Mouse (Mus musculus): ENCODE measurements around the gene Tbc1d17. TPM values are rescaled to one million over a fixed set of nuclear protein-coding genes. Genes with fewer than 3 reads are reported as not detected.

The Tbc1d17 gene
- polyA plus RNA-seq, 1 experiment from 2014 or later = 108 TPM

DNA sequence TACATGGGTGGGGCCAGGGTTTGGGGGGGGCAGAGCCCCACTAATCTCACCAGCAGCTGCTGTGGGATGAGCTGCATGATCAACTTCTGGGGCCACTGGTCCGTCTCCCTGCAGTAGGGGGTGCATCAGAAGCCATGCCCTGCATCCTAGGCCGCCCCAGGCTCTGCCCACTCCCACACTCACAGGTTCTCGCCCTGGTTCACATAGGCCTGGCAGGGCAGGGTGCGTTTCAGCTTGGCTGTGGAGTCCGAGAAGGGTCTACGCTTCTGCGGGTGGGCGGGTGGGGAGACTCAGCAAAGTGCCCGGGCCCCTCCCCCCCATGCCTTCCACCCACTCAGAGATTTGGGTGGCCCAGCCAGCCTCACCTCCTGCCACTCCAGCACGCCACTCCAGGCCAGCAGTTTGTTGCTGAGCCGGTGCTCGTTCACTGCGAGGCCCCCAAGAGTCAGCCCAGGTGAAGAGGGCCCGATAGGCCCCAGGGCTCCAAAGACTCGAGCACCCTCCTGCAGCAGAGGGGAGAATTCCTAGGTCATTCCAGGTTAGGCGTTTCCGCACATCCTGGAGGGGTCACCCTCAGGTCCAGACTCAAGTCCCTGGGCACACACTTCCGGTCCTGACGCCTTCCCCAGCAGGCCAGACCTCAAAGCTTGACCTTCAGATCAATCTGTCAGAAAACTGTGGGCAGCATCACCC lies 18.3 kb upstream of the Tbc1d17 start:
- Histone ChIP-seq H3K36me3 (peaks cover 44% of the 10 kb centered on the region), H3K4me1 (replicated peaks) (peaks cover 57% of the 10 kb centered on the region), H3K4me2 (peak overlapping the region; percentile 98), H3K4me3 (peak overlapping the region; percentile 93), H3K9ac (peak overlapping the region; percentile 99), H3K9me3 (no peaks in the 10 kb centered on the region), H3K27me3 (no peaks in the 10 kb centered on the region), H3K27ac (peak overlapping the region; percentile 30; the same call in 1 of the 2 replicates)
- no peak for ATAC-seq (ENCODE audit: low FRiP score)
- WGBS = 79% methylated on average over 19 of the region's 19 CpGs

DNA sequence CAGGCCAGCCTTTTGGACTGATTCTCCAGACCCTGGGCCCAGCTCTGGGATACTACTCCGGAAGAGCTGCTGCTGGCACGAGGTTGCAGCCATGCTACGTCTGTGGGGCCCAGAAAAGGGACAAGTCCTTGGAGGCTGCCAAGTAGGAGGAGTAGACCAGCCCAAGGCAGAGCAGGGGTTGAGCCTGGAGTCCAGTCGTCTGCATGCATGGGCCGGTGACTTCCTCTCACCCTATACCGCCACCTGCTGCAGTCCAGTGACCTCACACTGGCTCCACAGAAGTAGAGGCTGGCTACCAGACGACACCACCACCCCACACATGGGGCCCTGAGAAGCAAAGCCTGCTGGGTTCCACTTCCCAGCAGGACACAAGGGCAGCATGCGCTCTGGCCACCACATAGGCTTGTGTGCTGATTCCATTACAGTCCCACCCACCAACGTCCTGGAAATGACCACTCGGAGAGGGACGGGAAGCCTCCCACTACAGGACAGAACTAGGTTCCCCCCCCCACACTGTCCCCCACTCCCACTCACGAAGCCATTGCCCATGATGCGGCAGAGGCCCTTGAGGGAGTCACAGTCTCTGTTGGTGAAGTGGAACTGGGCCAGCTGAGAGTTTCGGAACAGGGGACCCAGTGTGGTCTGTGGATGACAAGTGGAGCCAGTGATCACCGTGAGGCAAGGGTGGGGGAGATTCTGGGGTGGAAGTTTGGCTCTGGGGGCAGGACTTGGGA lies 17.6 kb upstream of the Tbc1d17 start:
- 58% methylated on average over 15 of the region's 15 CpGs for WGBS
- ATAC-seq (ENCODE audit: low FRiP score) = no peak
- no peaks in the 10 kb centered on the region for H3K27me3 ChIP-seq
- H3K4me2 ChIP-seq = peak overlapping the region; percentile 98
- H3K4me3 ChIP-seq = peak overlapping the region; percentile 93
- peak overlapping the region; percentile 67 for H3K27ac ChIP-seq
- peak overlapping the region; percentile 99 for H3K9ac ChIP-seq
- H3K36me3 ChIP-seq = peaks cover 51% of the 10 kb centered on the region
- no peaks in the 10 kb centered on the region for H3K9me3 ChIP-seq
- H3K4me1 ChIP-seq (replicated peaks) = peaks cover 58% of the 10 kb centered on the region

DNA sequence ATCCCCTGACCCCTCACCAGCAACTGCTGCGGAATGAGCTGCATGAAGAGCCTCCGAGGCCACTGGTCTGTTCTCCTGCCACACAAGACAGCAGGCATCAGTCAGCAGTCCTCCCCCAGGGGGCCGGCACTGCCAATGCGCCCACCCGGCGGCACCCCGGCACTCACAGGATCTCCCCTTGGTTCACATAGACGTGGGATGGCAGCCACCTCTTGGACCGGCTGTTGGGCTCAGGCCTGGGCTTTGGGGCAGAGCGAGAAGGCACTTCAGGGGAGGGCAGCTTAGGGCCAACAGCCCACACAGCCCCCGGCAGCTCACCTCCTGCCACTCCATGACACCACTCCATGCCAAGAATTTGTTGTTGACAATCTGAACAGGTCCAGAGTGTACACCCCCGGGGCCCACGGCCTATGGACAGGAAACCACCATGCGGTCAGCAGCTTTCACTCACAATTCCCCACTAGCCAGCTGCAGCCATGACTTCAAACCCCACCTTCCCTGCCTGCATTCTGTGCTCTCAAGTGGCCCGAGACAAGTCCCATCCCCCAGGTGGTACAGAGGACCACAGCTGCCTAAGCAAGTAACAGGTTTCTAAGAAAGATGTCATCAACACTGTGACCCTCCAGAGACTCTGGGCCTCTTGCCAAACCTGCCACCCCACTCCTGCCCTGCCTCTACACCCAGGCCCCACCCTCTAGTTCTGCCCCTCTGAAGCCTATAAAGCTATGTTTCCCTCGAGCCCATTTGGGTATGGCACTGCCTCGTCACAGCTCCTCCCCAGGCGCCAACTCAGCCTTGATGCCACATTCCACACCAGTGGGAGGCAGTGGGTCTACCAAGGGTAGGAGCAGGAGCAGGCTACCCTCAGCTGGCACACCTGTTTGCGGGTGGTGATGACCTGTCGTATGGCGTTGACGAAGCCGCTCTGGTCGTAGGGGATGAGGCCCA lies 16.0 kb upstream of the Tbc1d17 start:
- Histone ChIP-seq H3K4me2 (peak overlapping the region; percentile 98; the same call in 1 of the 2 replicates), H3K27me3 (no peaks in the 10 kb centered on the region), H3K36me3 (peaks cover 60% of the 10 kb centered on the region), H3K9me3 (no peaks in the 10 kb centered on the region), H3K4me3 (no peak overlapping the region), H3K9ac (peak overlapping the region; percentile 35; the same call in 1 of the 2 replicates), H3K4me1 (replicated peaks) (peaks cover 64% of the 10 kb centered on the region), H3K27ac (0 out of 2 replicates have a peak overlapping the region, but pooled peaks have one; percentile 67)
- WGBS = 88% methylated on average over 24 of the region's 24 CpGs
- no peak for ATAC-seq (ENCODE audit: low FRiP score)

DNA sequence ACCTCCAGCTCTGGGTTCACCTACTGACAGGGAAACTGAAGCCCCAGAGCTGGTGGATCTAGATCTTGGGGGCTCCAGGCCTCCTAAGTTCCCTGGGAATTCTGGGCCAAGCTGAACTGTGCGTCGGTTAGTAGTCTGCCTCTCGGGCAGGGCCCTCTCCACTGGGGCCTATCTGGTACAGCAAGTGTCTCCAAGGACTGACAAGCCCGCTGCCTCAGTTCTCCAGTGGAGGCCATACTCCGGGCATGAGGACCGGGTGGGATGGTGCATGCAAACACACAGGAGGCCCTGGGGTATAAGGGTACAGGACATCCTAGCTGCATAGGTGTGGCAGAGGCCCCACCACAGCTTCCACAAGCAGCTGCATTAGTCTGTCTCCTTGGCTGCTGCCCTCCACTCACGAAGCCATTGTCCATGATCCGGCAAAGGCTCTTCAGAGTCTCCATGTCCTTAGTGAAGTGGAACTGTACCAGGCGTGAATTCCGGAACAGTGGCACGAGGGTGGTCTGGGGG lies 15.2 kb upstream of the Tbc1d17 start:
- Histone ChIP-seq H3K36me3 (peaks cover 66% of the 10 kb centered on the region), H3K4me2 (no peak overlapping the region), H3K4me1 (replicated peaks) (peaks cover 72% of the 10 kb centered on the region), H3K9ac (no peak overlapping the region), H3K9me3 (no peaks in the 10 kb centered on the region), H3K27me3 (no peaks in the 10 kb centered on the region), H3K4me3 (no peak overlapping the region), H3K27ac (no peak overlapping the region)
- WGBS = 89% methylated on average over 11 of the region's 11 CpGs
- ATAC-seq (ENCODE audit: low FRiP score) = no peak

DNA sequence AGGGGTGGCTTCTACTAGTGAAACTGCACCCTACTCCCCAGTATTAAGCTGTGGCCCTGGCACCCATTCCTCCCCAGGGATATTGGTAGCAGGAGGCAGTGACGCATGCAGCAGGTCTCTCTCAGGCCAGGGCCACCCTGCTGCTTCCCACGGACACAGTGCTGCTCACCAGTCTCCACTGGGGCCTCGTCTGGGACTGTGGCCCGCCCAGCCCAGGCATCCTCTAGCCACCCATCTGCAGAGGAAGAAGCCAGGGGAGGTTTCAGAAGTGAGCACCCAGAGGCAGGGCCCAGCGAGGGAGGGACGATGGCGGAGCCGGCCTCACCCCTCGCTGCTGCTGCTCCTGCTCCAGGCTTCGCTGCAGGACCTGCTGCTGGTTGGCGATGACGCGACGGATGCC lies 14.3 kb upstream of the Tbc1d17 start:
- WGBS = 88% methylated on average over 14 of the region's 14 CpGs
- H3K36me3 ChIP-seq = peaks cover 66% of the 10 kb centered on the region
- H3K27ac ChIP-seq = no peak overlapping the region
- ATAC-seq (ENCODE audit: low FRiP score) = no peak
- H3K9me3 ChIP-seq = no peaks in the 10 kb centered on the region
- no peak overlapping the region for H3K4me2 ChIP-seq
- no peak overlapping the region; the same call in 1 of the 2 replicates for H3K4me3 ChIP-seq
- H3K27me3 ChIP-seq = no peaks in the 10 kb centered on the region
- no peak overlapping the region for H3K9ac ChIP-seq
- peaks cover 75% of the 10 kb centered on the region for H3K4me1 ChIP-seq (replicated peaks)

DNA sequence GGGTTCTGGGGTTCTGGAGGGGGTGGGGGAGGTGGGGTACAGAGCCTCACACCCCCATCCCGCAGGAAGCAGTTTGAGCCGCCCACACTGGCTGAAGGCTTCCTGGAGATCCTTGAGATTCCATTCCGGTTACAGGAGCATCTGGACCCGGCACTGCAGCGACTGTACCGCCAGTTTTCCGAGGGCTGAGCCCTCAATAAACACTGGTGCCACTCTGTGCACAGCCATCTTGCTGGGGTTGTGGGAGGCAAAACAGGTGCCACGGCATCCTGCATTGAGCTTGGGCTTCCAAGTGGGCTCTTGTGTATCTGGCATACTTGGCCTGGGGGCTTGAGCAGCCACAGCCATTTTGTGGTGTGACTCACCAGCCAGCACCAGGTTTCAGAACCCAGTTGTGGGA lies 13.6 kb upstream of the Tbc1d17 start:
- H3K9me3 ChIP-seq = no peaks in the 10 kb centered on the region
- no peaks in the 10 kb centered on the region for H3K27me3 ChIP-seq
- peaks cover 66% of the 10 kb centered on the region for H3K36me3 ChIP-seq
- 95% methylated on average over 8 of the region's 8 CpGs for WGBS
- no peak overlapping the region for H3K9ac ChIP-seq
- H3K4me3 ChIP-seq = no peak overlapping the region
- no peak for ATAC-seq (ENCODE audit: low FRiP score)
- H3K27ac ChIP-seq = no peak overlapping the region
- peaks cover 75% of the 10 kb centered on the region for H3K4me1 ChIP-seq (replicated peaks)
- no peak overlapping the region for H3K4me2 ChIP-seq

DNA sequence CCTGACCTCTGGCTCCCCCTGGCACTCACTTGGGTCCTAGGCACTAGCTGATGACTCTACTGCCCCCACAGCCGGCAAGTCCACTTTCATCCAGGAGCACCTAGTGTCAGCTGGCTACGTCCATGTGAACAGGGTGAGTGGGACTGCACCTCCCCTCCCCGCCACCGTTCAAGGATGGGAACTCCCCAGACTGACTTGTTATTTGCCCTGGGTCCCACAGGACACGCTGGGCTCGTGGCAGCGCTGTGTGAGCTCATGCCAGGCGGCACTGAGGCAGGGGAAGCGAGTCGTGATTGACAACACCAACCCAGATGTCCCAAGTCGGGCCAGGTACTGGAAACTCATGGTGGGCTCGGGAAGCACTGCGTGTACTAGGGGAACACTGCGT lies 12.5 kb upstream of the Tbc1d17 start:
- peaks cover 63% of the 10 kb centered on the region for H3K36me3 ChIP-seq
- no peaks in the 10 kb centered on the region for H3K9me3 ChIP-seq
- H3K4me2 ChIP-seq = no peak overlapping the region
- H3K27me3 ChIP-seq = no peaks in the 10 kb centered on the region
- H3K27ac ChIP-seq = peak overlapping the region; percentile 46; the same call in 1 of the 2 replicates
- H3K4me1 ChIP-seq (replicated peaks) = peaks cover 68% of the 10 kb centered on the region
- whole genome bisulfite sequencing = 74% methylated on average over 14 of the region's 14 CpGs
- no peak for ATAC-seq (ENCODE audit: low FRiP score)
- H3K9ac ChIP-seq = no peak overlapping the region
- H3K4me3 ChIP-seq = no peak overlapping the region

DNA sequence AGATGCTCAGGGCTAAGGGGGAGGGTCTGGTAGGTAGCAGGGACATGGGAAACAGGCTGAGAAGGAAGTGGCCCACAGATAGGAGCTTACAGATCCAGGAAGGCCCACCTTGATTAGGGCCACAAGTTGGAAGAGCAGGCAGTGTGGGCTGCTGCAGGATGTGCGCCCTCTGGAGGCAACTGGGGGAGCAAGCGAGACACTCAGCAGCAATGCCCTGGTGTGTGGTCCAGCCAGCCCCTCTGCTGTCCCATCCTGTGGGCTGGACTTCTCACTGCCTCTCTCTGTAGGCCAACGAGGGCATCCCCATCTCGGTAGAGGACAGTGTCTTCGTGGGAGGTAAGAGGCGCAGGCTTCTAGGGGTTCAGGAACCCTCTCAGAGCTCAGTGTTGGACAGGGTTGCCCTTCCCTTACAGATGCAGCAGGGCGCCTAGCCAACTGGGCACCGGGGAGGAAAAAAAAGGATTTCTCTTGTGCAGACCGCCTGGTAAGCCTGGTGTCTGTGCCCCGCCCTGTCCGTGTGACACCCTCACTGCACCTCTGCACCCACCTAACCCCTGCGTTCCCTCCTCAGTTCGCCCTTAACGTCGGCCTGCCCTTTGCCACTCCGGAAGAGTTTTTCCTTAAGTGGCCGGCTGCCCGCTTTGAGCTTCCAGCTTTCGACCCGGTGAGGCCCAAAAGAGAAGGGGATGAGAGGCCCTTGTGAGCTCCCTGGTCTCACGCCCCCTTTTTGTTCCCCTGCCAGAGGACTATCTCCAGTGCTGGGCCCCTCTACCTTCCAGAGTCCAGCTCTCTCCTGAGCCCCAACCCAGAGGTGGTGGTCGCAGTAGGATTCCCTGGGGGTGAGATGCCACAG lies 11.9 kb upstream of the Tbc1d17 start:
- no peaks in the 10 kb centered on the region for H3K27me3 ChIP-seq
- H3K4me1 ChIP-seq (replicated peaks) = peaks cover 65% of the 10 kb centered on the region
- peak overlapping the region; percentile 46; the same call in 1 of the 2 replicates for H3K27ac ChIP-seq
- peaks cover 59% of the 10 kb centered on the region for H3K36me3 ChIP-seq
- WGBS = 60% methylated on average over 22 of the region's 22 CpGs
- peak overlapping the region; percentile 43; the same call in 1 of the 2 replicates for H3K9ac ChIP-seq
- H3K9me3 ChIP-seq = no peaks in the 10 kb centered on the region
- ATAC-seq (ENCODE audit: low FRiP score) = 0 out of 2 replicates have a peak, but pooled peaks have one; percentile 16
- no peak overlapping the region for H3K4me3 ChIP-seq
- 0 out of 2 replicates have a peak overlapping the region, but pooled peaks have one; percentile 10 for H3K4me2 ChIP-seq

DNA sequence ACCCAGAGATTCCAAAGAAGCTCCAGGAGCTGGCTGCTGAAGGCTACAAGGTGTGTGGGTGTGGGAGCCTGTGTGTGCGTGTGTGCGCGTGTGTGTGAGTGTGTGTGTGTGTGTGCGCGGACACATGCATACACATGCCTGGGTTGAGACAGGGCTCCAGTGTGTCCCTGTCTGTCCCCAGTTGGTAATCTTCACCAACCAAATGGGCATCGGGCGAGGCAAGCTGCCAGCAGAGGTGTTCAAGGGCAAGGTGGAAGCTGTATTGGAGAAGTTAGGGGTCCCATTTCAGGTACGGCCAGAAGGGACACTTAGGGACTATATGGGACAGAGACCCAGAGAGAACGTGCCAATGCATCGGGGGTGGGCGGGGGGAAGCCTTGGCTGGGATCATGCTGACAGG lies 11.0 kb upstream of the Tbc1d17 start:
- Histone ChIP-seq H3K9ac (0 out of 2 replicates have a peak overlapping the region, but pooled peaks have one; percentile 43), H3K27me3 (no peaks in the 10 kb centered on the region), H3K4me2 (no peak overlapping the region), H3K36me3 (peaks cover 49% of the 10 kb centered on the region), H3K27ac (no peak overlapping the region), H3K4me3 (no peak overlapping the region), H3K9me3 (no peaks in the 10 kb centered on the region), H3K4me1 (replicated peaks) (peaks cover 61% of the 10 kb centered on the region)
- ATAC-seq (ENCODE audit: low FRiP score) = no peak
- WGBS = 93% methylated on average over 11 of the region's 11 CpGs

DNA sequence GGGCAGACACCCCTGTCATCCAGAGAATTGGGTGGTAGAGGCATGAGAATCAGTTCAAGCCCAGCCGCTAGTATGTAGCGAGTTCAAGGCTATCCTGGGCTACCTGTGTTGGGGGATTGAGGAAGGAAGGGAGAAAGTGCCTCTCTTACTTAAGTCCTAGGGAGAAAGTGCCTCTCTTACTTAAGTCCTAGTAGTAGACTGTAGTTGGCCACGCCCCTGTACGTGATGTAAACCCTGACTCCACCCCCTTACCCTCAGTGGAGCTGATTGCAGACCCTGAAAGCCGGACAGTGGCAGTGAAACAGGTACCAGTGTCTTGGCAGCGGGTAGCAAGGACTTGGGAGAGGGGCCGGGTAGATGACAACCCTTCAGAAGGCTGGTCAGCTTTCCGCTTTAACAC lies 9.0 kb upstream of the Tbc1d17 start:
- ATAC-seq (ENCODE audit: low FRiP score) = no peak
- H3K4me3 ChIP-seq = peak overlapping the region; percentile 70
- H3K9me3 ChIP-seq = no peaks in the 10 kb centered on the region
- H3K4me2 ChIP-seq = peak overlapping the region; percentile 92
- peaks cover 33% of the 10 kb centered on the region for H3K36me3 ChIP-seq
- H3K9ac ChIP-seq = peak overlapping the region; percentile 92
- peak overlapping the region; percentile 96 for H3K27ac ChIP-seq
- H3K27me3 ChIP-seq = no peaks in the 10 kb centered on the region
- H3K4me1 ChIP-seq (replicated peaks) = peaks cover 68% of the 10 kb centered on the region
- WGBS = 31% methylated on average over 8 of the region's 8 CpGs

DNA sequence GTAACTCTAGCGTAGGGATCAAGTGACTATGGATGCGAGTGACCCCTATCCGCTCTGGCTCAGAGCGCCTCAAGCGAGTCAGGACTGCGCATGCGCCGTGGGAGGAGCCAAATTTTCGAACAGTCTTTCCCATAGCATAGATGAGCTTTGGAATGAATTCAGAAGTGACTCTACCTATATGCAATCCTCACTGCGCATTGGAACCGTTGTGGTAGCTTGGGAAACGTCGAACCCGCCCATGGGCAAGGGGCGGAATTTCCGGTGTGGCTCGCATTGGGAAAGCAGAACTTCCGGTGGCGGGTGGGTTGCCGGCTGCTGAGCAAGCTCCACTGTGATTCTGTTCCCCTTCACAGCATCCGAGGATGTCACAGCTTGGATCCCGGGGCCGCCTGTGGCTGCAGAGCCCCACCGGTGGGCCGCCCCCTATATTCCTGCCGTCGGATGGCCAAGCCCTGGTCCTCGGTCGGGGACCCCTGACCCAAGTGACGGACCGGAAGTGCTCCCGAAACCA lies 8.2 kb upstream of the Tbc1d17 start, which contains the start of gene Pnkp:
Pnkp (plus strand) TSS at position 98 of the 511 bp plus-strand sequence.
- H3K4me2 ChIP-seq = peak within 1 kb of the TSS; percentile 92
- peak; percentile 44 for ATAC-seq (ENCODE audit: low FRiP score)
- H3K27ac ChIP-seq = peak within 1 kb of the TSS; percentile 96
- no peaks in the 10 kb centered on the region for H3K9me3 ChIP-seq
- peaks cover 30% of the 10 kb centered on the region for H3K36me3 ChIP-seq
- peak within 1 kb of the TSS; percentile 92 for H3K9ac ChIP-seq
- peaks cover 76% of the 10 kb centered on the region for H3K4me1 ChIP-seq (replicated peaks)
- WGBS = under 1% methylated on average over 32 of the region's 32 CpGs
- H3K27me3 ChIP-seq = no peaks in the 10 kb centered on the region
- H3K4me3 ChIP-seq = peak within 1 kb of the TSS; percentile 70
